8 mouse cellular contexts compared by ENCODE assay signal in the genomic region with DNA sequence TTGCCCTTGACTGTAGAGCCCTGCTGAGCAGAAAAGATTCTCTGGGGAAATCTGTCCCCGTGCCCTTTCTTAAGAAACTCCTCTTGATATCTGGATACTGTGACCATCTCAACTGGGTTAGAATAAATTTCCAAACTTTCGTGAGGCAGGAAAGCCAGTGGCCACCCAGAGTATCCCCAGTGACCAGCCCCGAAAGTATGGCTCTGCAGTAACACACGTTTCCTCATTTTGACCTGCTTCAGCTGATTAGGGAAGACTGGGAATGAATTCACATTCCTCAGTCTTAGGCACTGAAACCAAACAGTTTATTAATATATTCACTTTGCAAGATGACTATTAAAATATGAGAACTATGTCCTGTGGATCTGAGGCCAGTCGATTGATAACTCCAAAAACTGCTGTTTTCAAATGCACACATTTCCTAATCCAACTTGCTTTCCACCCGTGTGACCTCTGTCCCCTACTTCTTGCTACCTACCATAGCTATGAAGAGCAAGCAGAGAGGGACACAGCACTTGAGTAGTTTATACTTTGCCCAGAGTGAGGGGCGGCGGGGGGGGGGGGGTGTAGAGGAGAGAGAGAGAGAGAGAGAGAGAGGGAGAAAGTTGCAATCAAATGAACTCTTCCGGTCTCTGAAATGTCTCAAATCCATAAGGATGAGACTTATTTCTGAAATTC. TPM values are rescaled to one million over a fixed set of nuclear protein-coding genes. Genes with fewer than 3 reads are reported as not detected.
A peak's percentile ranks its signal among the peaks of the same experiment; 100 is the strongest.
DNase-seq lines count a peak whose midpoint lies in the region; ATAC-seq and TF ChIP-seq lines count a peak whose summit lies in the region.

No protein-coding gene starts in this region.

- peak overlapping the region; percentile 78 for H3K9ac ChIP-seq in heart, embryonic 11.5 days (ENCODE audit: low read depth, low read length)
- peak overlapping the region; percentile 67; the same call in 1 of the 2 replicates for H3K9ac ChIP-seq in liver, embryonic 11.5 days (ENCODE audit: low read depth, low read length)
- peak overlapping the region; percentile 83; the same call in 1 of the 2 replicates for H3K9ac ChIP-seq in neural tube, embryonic 12.5 days

- TF ChIP-seq POLR2A in lung, adult 2 months (IDR thresholded peaks at IDR 0.05; ENCODE audit: borderline replicate concordance, extremely low read depth, low read depth, low read length), result no peak

- H3K4me1 ChIP-seq in lung, adult 2 months (ENCODE audit: control insufficient read depth, insufficient read depth, low read length), result no peaks in the 10 kb centered on the region
- peaks cover 5% of the 10 kb centered on the region; the same call in 1 of the 2 replicates for H3K4me1 ChIP-seq in heart, embryonic 11.5 days (ENCODE audit: control insufficient read depth, insufficient read depth, low read length)
- H3K4me1 ChIP-seq in liver, embryonic 11.5 days (replicated peaks; ENCODE audit: control insufficient read depth, insufficient read depth, low read length), result no peaks in the 10 kb centered on the region
- peaks cover 16% of the 10 kb centered on the region; the same call in 1 of the 2 replicates for H3K4me1 ChIP-seq in neural tube, embryonic 12.5 days

- H3K9me3 ChIP-seq in heart, embryonic 11.5 days (replicated peaks; ENCODE audit: control insufficient read depth, low read length), result no peaks in the 10 kb centered on the region
- H3K9me3 ChIP-seq in liver, embryonic 11.5 days (ENCODE audit: control insufficient read depth, low read length), result no peaks in the 10 kb centered on the region
- H3K9me3 ChIP-seq in neural tube, embryonic 12.5 days, result no peaks in the 10 kb centered on the region

- peak overlapping the region; percentile 98 for H3K4me2 ChIP-seq in heart, embryonic 11.5 days
- peak overlapping the region; percentile 88 for H3K4me2 ChIP-seq in liver, embryonic 11.5 days
- H3K4me2 ChIP-seq in neural tube, embryonic 12.5 days (replicated peaks), result peak overlapping the region; percentile 93

- TF ChIP-seq CTCF in lung, adult 2 months (IDR thresholded peaks at IDR 0.05; ENCODE audit: insufficient read depth, low read length), result no peak

- H3K27ac ChIP-seq in heart, embryonic 11.5 days (ENCODE audit: low read depth, low read length), result 0 out of 2 replicates have a peak overlapping the region, but pooled peaks have one; percentile 66
- peak overlapping the region; percentile 71 for H3K27ac ChIP-seq in liver, embryonic 11.5 days (ENCODE audit: low read depth, low read length)
- H3K27ac ChIP-seq in neural tube, embryonic 12.5 days, result no peak overlapping the region

- ATAC-seq in heart, embryonic 11.5 days (replicated peaks; ENCODE audit: insufficient number of reproducible peaks, low FRiP score, low TSS enrichment), result no peak
- no peak for ATAC-seq in liver, embryonic 11.5 days (replicated peaks; ENCODE audit: low FRiP score)
- no peak for ATAC-seq in neural tube, embryonic 12.5 days (ENCODE audit: low FRiP score, low read depth)

- peak overlapping the region; percentile 87 for H3K4me3 ChIP-seq in lung, adult 2 months (replicated peaks; ENCODE audit: extremely low read depth, low read depth, low read length)
- peak overlapping the region; percentile 79 for H3K4me3 ChIP-seq in heart, embryonic 11.5 days (ENCODE audit: low read depth, low read length)
- H3K4me3 ChIP-seq in liver, embryonic 11.5 days (ENCODE audit: low read depth, low read length), result peak overlapping the region; percentile 71
- H3K4me3 ChIP-seq in neural tube, embryonic 12.5 days, result peak overlapping the region; percentile 71

- H3K27me3 ChIP-seq in heart, embryonic 11.5 days (ENCODE audit: control insufficient read depth, insufficient read depth, low read length), result peaks cover 36% of the 10 kb centered on the region
- peaks cover 22% of the 10 kb centered on the region for H3K27me3 ChIP-seq in liver, embryonic 11.5 days (replicated peaks; ENCODE audit: control insufficient read depth, insufficient read depth, low read length)
- H3K27me3 ChIP-seq in neural tube, embryonic 12.5 days (replicated peaks), result peaks cover 6% of the 10 kb centered on the region

- no peaks in the 10 kb centered on the region for H3K36me3 ChIP-seq in heart, embryonic 11.5 days (ENCODE audit: control insufficient read depth, insufficient read depth, low read length)
- no peaks in the 10 kb centered on the region for H3K36me3 ChIP-seq in liver, embryonic 11.5 days (ENCODE audit: control insufficient read depth, insufficient read depth, low read length)
- no peaks in the 10 kb centered on the region for H3K36me3 ChIP-seq in neural tube, embryonic 12.5 days

- 32% methylated on average over 9 of the region's 9 CpGs for WGBS in lung, adult 2 months
- WGBS in heart, embryonic 11.5 days (ENCODE audit: insufficient replicate concordance), result 28% methylated on average over 8 of the region's 9 CpGs
- WGBS in liver, embryonic 11.5 days, result 27% methylated on average over 8 of the region's 9 CpGs
- WGBS in neural tube, embryonic 12.5 days, result 20% methylated on average over 9 of the region's 9 CpGs

- peak; percentile 18 for DNase-seq in lung, adult 2 months
- DNase-seq in lung, postnatal 25 days (ENCODE audit: low spot score), result no peak
- peak; percentile 31 for DNase-seq in liver, embryonic 11.5 days (ENCODE audit: low spot score)
- DNase-seq in natural killer cell, adult 2 months (ENCODE audit: low spot score in 2 of 2), result no peak
- DNase-seq in urinary bladder, postnatal 25 days (ENCODE audit: low spot score), result no peak
- no peak for DNase-seq in thymus, postnatal 36 days

RNA-seq across cellular contexts. Expression of a gene that starts 1.0 kb away (rescaled TPM):
- polyA plus RNA-seq in lung, adult 2 months (2012; rRNA removed), result 5.0 and 8.6 TPM in 2 replicates
- polyA plus RNA-seq in heart, embryonic 11.5 days (2014; fragmentation: Nextera tagmentation; extraction: Ambion mirVana), result 11.4 and 16.2 TPM in 2 replicates
- 7.9 and 10.6 TPM in 2 replicates for polyA plus RNA-seq in liver, embryonic 11.5 days (2014; fragmentation: Nextera tagmentation; extraction: Ambion mirVana)
- 33.0 and 33.3 TPM in 2 replicates for polyA plus RNA-seq in neural tube, embryonic 12.5 days (2016; fragmentation: Nextera tagmentation; extraction: Ambion mirVana)

Comparison
In these comparisons a context has a peak if more than half of its experiments do, and no peak if none do; other contexts are left out.
1. DNase-seq: peak in lung, adult 2 months (single experiment) and liver, embryonic 11.5 days (single experiment); none in lung, postnatal 25 days (single experiment), natural killer cell, adult 2 months (0 of 2), urinary bladder, postnatal 25 days (single experiment) and thymus, postnatal 36 days (0 of 2).
2. Peak in every context shown above with its lines, with median percentiles within 50 percentile points of each other: H3K4me3 ChIP-seq, H3K4me2 ChIP-seq and H3K9ac ChIP-seq.